Mouse (Mus musculus): Measurements from ENCODE around the gene Cckbr. TPM values are rescaled to one million over a fixed set of nuclear protein-coding genes. Genes with fewer than 3 reads are reported as not detected.
A peak's percentile ranks its signal among the peaks of the same experiment; 100 is the strongest.

Cckbr gene
- 0.25 and 0.39 TPM in 2 replicates for polyA plus RNA-seq (2014; fragmentation: Nextera tagmentation; extraction: Ambion mirVana)

- 1% methylated on average over 31 of the region's 31 CpGs for WGBS
- DNase-seq (peak; percentile 40), ATAC-seq (ENCODE audit: insufficient read depth) (peak; percentile 92)
- H3K4me3 ChIP-seq (ENCODE audit: low read depth, low read length), result peak within 1 kb of the TSS; percentile 33
- peaks cover 29% of the 10 kb centered on the region for H3K27me3 ChIP-seq (ENCODE audit: insufficient read depth, low read length)
- no peaks in the 10 kb centered on the region for H3K36me3 ChIP-seq (ENCODE audit: insufficient read depth)
- H3K27ac ChIP-seq (ENCODE audit: low read depth), result no peak within 1 kb of the TSS
- H3K4me1 ChIP-seq (ENCODE audit: insufficient read depth), result no peaks in the 10 kb centered on the region
- peak within 1 kb of the TSS; percentile 29; the same call in 1 of the 2 replicates for H3K9ac ChIP-seq
- no peak for TF ChIP-seq CTCF (IDR thresholded peaks at IDR 0.05; ENCODE audit: low read depth)
- H3K9me3 ChIP-seq (ENCODE audit: low read depth, low read length), result no peaks in the 10 kb centered on the region
- peak within 1 kb of the TSS; percentile 63 for H3K4me2 ChIP-seq
Measured at GRCm38 (mm10) chr7:105425424-105426043, at the start of gene Cckbr. TSS of gene Cckbr (plus strand) at chr7:105425731.

GRCm38 (mm10) chr7:105380329-105380728 is 45.2 kb upstream of the Cckbr start:
- ATAC-seq (ENCODE audit: insufficient read depth), result no peak
- no peaks in the 10 kb centered on the region for H3K4me1 ChIP-seq (ENCODE audit: insufficient read depth)
- DNase-seq, result no peak
- TF ChIP-seq CTCF (IDR thresholded peaks at IDR 0.05; ENCODE audit: low read depth), result no peak
- H3K9me3 ChIP-seq (ENCODE audit: low read depth, low read length), result no peaks in the 10 kb centered on the region
- H3K9ac ChIP-seq, result no peak overlapping the region
- 92% methylated on average over 3 of the region's 3 CpGs for WGBS
- no peak overlapping the region for H3K4me3 ChIP-seq (ENCODE audit: low read depth, low read length)
- no peaks in the 10 kb centered on the region for H3K27me3 ChIP-seq (ENCODE audit: insufficient read depth, low read length)
- no peak overlapping the region for H3K27ac ChIP-seq (ENCODE audit: low read depth)
- no peak overlapping the region for H3K4me2 ChIP-seq
- H3K36me3 ChIP-seq (ENCODE audit: insufficient read depth), result peaks cover 82% of the 10 kb centered on the region

GRCm38 (mm10) chr7:105387696-105388095 is 37.8 kb upstream of the Cckbr start:
- Histone ChIP-seq H3K4me1 (ENCODE audit: insufficient read depth) (no peaks in the 10 kb centered on the region), H3K36me3 (ENCODE audit: insufficient read depth) (peaks cover 70% of the 10 kb centered on the region), H3K9me3 (ENCODE audit: low read depth, low read length) (no peaks in the 10 kb centered on the region), H3K9ac (no peak overlapping the region), H3K4me2 (no peak overlapping the region), H3K27ac (ENCODE audit: low read depth) (no peak overlapping the region), H3K27me3 (ENCODE audit: insufficient read depth, low read length) (no peaks in the 10 kb centered on the region), H3K4me3 (ENCODE audit: low read depth, low read length) (no peak overlapping the region)
- no peak for DNase-seq
- 90% methylated on average over 2 of the region's 2 CpGs for WGBS
- TF ChIP-seq CTCF (IDR thresholded peaks at IDR 0.05; ENCODE audit: low read depth), result no peak
- ATAC-seq (ENCODE audit: insufficient read depth), result no peak

- Histone ChIP-seq H3K27ac (ENCODE audit: low read depth) (no peak overlapping the region), H3K27me3 (ENCODE audit: insufficient read depth, low read length) (no peaks in the 10 kb centered on the region), H3K4me2 (no peak overlapping the region), H3K9ac (no peak overlapping the region), H3K9me3 (ENCODE audit: low read depth, low read length) (no peaks in the 10 kb centered on the region), H3K4me3 (ENCODE audit: low read depth, low read length) (no peak overlapping the region), H3K36me3 (ENCODE audit: insufficient read depth) (peaks cover 45% of the 10 kb centered on the region), H3K4me1 (ENCODE audit: insufficient read depth) (no peaks in the 10 kb centered on the region)
- 90% methylated on average over 2 of the region's 2 CpGs for WGBS
- no peak for TF ChIP-seq CTCF (IDR thresholded peaks at IDR 0.05; ENCODE audit: low read depth)
- ATAC-seq (ENCODE audit: insufficient read depth), result no peak
- no peak for DNase-seq
Measured at GRCm38 (mm10) chr7:105390236-105390635, 35.3 kb upstream of the Cckbr start.

GRCm38 (mm10) chr7:105394606-105395005 is 30.9 kb upstream of the Cckbr start:
- no peak for ATAC-seq (ENCODE audit: insufficient read depth)
- Histone ChIP-seq H3K9me3 (ENCODE audit: low read depth, low read length) (no peaks in the 10 kb centered on the region), H3K9ac (no peak overlapping the region), H3K4me1 (ENCODE audit: insufficient read depth) (peaks cover 4% of the 10 kb centered on the region; the same call in 1 of the 2 replicates), H3K27ac (ENCODE audit: low read depth) (no peak overlapping the region), H3K4me2 (no peak overlapping the region), H3K27me3 (ENCODE audit: insufficient read depth, low read length) (no peaks in the 10 kb centered on the region), H3K4me3 (ENCODE audit: low read depth, low read length) (no peak overlapping the region), H3K36me3 (ENCODE audit: insufficient read depth) (peaks cover 6% of the 10 kb centered on the region)
- 53% methylated on average over 1 of the region's 1 CpGs for WGBS
- no peak for TF ChIP-seq CTCF (IDR thresholded peaks at IDR 0.05; ENCODE audit: low read depth)
- no peak for DNase-seq

GRCm38 (mm10) chr7:105395131-105395820 is 30.3 kb upstream of the Cckbr start:
- H3K4me2 ChIP-seq, result no peak overlapping the region
- no peak for ATAC-seq (ENCODE audit: insufficient read depth)

GRCm38 (mm10) chr7:105396126-105396525 is 29.4 kb upstream of the Cckbr start:
- H3K27me3 ChIP-seq (ENCODE audit: insufficient read depth, low read length), result no peaks in the 10 kb centered on the region
- peaks cover 4% of the 10 kb centered on the region; the same call in 1 of the 2 replicates for H3K4me1 ChIP-seq (ENCODE audit: insufficient read depth)
- no peaks in the 10 kb centered on the region for H3K36me3 ChIP-seq (ENCODE audit: insufficient read depth)
- no peaks in the 10 kb centered on the region for H3K9me3 ChIP-seq (ENCODE audit: low read depth, low read length)
- H3K4me3 ChIP-seq (ENCODE audit: low read depth, low read length), result no peak overlapping the region
- no peak overlapping the region for H3K9ac ChIP-seq
- no peak overlapping the region for H3K27ac ChIP-seq (ENCODE audit: low read depth)
- ATAC-seq (ENCODE audit: insufficient read depth) (no peak), DNase-seq (no peak)
- no peak for TF ChIP-seq CTCF (IDR thresholded peaks at IDR 0.05; ENCODE audit: low read depth)
- no peak overlapping the region for H3K4me2 ChIP-seq

More at GRCm38 (mm10) chr7:105395131-105395820, 30.3 kb upstream of the Cckbr start:
- Histone ChIP-seq H3K36me3 (ENCODE audit: insufficient read depth) (no peaks in the 10 kb centered on the region), H3K27me3 (ENCODE audit: insufficient read depth, low read length) (no peaks in the 10 kb centered on the region), H3K9me3 (ENCODE audit: low read depth, low read length) (no peaks in the 10 kb centered on the region), H3K27ac (ENCODE audit: low read depth) (no peak overlapping the region), H3K4me3 (ENCODE audit: low read depth, low read length) (no peak overlapping the region), H3K9ac (no peak overlapping the region), H3K4me1 (ENCODE audit: insufficient read depth) (peaks cover 4% of the 10 kb centered on the region; the same call in 1 of the 2 replicates)
- TF ChIP-seq CTCF (IDR thresholded peaks at IDR 0.05; ENCODE audit: low read depth), result no peak
- DNase-seq, result no peak

Measured in lung, embryonic 14.5 days (tissue).